Mouse (Mus musculus) cerebellum, postnatal 4 days (tissue): ENCODE data around the gene Ptn.

Source experiments
- DNase-seq, 2 experiments: peaks; one replicate each; pipeline ENCODE4 v3.0.0; 2022; ENCODE audit warnings: low spot score in 2 of 2, mixed read lengths in 1 of 2

Ptn gene

GRCm38 (mm10) chr6:36809747-36810285 lies at the start of gene Ptn:
Gene Ptn (minus strand): TSS chr6:36810220.
- DNase-seq: peak; percentile 29 to 61

DNA sequence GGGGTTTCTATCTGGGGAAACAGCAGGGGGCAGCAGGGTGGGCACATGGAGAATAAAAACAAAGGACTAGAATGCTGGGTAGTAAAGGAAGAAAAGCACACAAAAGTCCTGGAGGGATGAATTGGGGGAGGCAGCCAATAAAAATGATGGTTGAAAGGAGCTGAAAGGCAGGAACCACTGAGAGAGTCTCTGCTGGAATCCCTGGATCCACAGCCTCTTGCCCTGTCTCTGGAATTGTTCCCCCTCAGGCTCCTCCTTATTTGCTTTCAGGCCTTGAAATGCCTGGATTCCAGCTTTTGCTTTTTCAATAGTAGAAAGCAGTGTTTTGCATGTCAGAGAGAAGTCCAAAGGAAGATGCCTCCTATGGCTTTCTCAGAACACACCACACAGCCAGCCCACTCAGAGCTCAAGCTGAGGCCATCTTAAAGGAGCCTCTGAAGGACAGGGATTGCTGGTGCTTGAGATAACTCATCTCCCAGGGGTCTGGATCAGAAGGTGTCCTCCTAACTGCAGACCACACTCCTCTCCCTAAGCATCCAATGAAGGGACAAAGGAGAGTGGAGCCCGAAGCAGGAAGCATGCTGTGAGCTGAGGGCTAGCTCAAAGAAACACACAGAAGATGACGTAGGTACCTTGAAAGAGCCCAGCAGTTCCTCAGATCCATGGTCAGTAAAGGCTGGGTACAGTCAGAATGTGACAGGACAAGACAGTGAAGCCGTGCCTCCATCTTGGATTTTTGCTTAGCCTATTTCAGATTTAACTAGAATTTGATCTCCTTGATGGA lies 48.4 kb upstream of the Ptn start:
- no peak for DNase-seq

DNA sequence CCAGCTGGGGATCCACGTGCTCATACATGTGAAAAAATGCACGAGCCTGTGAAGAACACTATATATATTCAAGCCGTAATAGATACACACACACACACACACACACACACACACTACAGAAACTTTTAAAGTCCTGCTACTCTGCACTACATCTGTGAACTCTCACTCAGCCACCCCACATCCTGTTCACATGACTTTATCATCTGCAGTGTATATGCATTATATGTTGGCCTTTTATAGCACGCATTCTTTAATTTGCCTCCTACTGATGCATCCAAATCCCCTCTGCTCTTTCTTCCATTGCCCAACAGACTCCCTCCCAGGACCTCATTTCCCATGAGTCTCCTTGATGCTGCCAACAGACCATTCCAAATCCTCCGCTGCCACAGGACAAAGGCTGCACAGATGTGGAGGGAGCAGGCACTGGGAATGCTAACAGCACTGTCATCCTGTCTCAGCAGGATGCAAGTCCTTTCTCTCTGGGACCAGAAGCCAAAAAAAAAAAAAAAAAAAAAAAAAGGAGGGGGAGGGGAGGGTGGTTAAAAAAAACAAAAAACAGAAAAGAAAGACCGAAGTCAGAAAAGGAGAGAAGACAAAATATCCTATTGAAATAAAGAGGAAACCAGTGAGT lies 47.7 kb upstream of the Ptn start:
- DNase-seq: no peak

DNA sequence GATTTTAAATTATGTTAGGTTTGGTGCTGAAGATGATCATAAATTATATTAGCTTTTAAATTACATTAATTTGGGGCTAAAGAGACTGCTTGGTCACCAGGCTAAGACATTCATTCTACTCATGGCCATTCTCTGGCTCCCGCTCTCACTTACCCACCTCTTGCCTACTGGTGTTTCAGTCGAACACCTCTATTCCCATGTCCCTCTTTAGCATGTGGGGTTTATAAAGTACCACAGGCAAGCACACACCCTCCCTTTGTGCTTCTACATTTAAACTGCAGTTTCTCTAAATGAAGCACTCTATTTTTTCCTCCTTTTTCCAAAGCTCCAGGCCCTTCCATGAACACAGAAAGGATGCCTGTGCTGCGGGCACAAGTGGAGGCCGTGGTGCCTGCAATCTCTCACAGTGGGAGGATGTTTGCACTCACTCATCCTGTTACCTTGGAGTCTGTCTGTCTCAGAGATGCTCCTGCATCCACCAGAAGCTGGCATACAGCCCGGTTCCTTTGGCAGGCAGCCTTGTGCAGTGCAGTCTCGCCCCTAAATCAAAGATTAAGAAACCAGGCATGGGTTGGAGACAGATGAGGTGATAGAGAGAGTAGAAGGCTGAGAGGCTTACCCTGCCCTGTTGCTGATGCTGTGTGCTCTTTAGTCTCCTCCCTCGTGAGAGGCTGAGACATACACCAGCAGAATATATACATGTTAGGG lies 40.6 kb upstream of the Ptn start:
- peak; percentile 75 to 88 for DNase-seq

DNA sequence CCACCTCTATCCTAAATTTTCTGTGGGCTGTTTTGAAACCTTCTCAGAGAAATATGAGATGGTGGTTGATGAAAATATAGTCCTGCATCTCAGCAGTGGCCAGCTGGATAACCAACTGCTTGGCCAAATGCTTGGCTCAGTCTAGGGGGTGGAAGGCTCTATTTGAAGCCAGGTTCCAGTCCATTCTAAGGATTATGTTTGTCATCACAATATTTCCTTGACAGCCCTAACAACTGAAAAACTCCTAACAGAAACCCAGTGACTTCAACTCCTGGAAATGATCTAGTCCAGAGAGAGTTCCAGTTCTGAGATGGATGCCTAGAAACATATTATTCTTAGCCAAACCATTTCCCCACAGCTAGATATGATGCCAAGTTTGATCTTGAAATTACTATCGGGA lies 35.3 kb upstream of the Ptn start:
- no peak for DNase-seq

DNA sequence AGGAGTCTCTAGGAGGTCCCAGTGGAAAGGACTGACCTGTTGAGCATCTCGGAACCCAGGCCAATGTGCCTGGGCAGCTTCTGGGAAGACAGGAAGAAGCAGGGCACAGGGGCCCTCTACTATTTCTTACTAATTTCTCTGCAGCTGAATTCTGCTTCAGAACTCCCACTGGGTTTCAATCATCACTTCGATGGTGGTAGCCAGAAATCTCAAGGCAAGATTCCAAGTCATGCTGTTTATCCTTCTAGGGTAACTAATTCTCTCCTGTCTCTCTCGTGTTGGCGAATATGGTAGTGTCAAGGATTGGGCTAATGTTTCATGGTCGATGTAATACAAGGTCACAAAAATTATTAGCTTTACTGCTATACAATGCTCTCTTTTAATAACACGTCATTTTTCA lies 34.2 kb upstream of the Ptn start:
- DNase-seq: peak in 1 of 2 experiments; percentile 65

DNA sequence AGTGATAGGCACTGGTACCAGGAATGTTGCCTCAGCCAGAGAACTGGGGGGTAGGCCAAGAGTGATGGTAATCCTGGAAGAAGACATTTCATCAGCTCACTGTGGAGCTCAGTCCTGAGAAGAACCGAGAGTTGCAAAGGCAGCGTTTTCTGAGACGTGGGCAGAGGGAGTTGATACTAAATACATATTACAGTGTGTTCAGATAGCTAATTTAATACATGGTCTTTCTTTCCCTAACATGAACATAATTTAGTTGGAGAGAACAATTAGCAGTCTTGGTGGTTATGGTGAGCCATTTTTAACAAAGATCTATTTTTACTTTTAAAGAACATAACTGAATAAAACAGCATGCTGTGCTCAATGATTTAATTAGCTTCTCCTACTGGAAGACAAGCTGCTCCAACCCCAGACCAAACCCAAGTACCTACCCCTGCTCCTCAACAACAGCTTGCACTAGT lies 33.0 kb upstream of the Ptn start:
- no peak for DNase-seq

GRCm38 (mm10) chr6:36842101-36842922 lies 32.3 kb upstream of the Ptn start:
- no peak for DNase-seq

- DNase-seq: no peak
Observed at GRCm38 (mm10) chr6:36841701-36842100, 31.7 kb upstream of the Ptn start.

DNA sequence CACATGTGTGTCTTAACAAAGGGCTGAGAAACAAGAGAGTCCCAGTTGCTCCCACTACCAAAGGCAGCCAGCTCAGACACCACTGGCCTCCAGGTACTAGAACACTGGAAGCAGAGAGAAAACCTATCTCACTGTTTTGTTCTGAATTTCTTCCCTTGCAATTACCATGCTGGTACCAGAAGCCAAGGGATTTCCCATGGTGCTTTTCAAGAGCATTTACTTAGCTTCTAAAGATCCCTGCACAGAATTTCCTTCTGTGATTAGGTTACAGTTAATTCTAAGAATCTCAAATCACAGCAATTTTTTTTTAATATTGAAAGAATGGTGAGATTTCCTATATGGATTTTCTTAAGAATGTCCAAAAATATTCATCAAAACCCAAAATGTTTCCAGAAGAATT lies 31.2 kb upstream of the Ptn start:
- no peak for DNase-seq

DNA sequence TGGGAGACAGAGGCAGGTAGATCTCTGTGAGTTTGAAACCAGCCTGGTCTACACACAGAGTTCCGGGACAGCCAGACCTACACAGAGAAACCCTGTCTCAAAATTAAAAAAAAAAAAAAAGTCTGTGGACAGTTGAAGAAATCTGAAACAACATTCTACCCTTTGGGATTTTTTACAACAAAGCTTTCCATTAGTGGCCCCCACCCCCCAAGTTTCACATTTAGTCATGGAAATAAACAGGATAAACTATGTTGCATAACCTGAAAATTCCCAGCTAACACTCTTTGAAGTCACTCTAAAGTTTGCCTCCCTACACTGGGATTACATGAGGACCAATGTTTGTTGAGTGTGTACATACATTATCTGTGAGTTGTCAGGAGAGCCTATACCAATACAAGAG lies 28.7 kb upstream of the Ptn start:
- no peak for DNase-seq

DNA sequence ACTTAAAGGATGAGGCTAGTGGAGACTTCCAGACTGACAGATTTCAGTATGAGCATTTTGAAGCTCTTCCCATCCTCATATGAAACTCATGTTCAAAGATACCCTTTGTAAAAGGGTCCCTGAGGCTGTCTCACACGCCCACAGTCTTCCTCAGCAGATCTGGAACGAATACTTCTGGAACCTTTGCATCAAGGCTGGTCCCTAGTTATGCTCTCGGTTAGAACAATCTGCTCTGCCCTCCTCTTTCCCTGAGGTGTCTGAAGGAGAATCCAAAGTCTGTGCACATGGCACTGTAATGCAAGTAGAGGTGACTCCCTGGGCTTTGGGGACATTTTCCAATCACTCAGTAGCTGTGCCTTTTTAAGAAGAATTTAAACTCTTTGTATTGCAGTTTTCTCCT lies 25.3 kb upstream of the Ptn start:
- DNase-seq: no peak

- no peak for DNase-seq
Observed at GRCm38 (mm10) chr6:36834695-36835265, 24.8 kb upstream of the Ptn start.

DNA sequence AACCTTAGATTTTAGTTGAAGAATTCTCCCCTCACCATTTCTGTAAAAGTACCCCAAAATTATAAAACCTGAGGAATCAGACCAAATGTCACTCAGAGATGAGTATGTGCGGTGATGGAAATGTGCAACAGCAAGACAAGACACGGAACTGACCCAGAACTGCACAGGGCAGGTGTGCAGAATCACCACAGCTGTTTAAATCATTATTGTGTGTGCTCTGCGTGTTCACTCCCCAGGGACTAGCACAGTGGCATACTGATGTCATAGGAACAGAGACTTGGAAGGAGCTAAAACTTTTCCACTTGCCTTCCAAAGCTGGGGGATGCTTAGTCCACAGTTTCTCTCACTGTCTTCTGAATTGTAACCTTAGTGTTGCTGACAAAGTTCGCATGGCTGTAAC lies 22.7 kb upstream of the Ptn start:
- DNase-seq: no peak

DNA sequence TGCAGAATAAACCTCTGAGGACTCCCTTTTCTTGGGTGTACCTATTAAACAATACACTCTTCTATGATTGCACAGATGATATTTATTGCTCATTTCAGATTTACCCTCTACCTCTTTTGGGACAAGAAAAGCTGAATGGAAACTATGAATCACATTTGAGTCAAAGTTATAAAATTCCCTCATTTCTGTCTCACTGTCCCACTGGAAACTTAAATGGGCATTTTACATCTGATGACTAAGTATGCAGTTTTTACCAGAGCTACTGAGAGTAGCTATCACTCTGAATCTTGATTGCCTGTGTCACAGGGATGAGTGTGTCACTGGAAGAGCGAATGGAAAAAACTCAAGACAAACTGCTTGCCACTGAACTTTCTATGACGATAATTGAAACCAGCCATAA lies 22.2 kb upstream of the Ptn start:
- no peak for DNase-seq

- no peak for DNase-seq
Observed at GRCm38 (mm10) chr6:36830371-36830925, 20.4 kb upstream of the Ptn start.

DNA sequence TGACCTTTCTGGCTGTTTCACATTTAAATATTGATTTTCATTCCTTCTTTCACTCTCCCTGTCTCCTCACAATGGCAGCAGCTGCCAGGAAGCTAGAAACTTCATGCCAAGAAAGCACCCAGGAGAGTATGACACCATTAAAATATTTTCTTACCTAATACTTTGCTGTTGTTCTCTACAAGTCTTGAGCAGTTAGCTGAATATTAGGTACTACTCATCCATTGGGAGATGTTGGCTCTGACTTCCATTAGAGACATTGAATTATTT lies 9.7 kb upstream of the Ptn start:
- DNase-seq: no peak

- peak; percentile 70 to 96 for DNase-seq
Observed at GRCm38 (mm10) chr6:36819019-36819783, 9.2 kb upstream of the Ptn start.

DNA sequence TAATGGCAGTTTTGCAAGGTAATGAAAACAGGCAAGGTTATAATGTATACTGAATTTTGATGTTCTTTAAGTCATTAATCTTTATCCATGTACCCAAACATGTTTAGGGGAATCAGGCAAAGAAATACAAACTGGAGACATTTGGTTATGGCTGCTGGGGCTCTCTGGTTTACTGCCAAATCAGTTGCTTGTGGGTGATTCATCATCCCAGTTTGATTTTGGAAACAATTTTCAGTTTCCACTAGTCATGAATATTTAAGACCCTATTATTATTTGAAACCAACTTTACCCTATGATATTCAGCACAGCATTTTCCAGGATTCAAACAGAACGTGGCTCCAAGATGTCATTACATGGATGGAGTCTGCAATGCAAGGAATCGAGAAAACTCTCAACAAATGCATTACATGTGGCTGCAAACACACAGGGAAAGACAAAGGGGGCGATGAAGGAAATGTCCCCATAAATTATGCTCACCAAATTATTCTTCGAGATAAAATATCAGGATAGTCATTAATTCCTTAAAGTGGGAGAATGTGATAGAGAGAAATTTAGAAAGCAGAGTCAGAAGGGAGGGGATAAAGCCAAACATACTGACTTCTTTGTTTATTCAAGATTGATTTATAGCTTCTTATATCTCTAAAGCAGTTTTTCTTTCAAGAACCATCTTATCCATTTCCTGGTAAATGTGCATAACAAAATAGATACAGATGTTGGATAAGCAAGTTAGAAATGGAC lies 8.4 kb upstream of the Ptn start:
- DNase-seq: no peak

DNA sequence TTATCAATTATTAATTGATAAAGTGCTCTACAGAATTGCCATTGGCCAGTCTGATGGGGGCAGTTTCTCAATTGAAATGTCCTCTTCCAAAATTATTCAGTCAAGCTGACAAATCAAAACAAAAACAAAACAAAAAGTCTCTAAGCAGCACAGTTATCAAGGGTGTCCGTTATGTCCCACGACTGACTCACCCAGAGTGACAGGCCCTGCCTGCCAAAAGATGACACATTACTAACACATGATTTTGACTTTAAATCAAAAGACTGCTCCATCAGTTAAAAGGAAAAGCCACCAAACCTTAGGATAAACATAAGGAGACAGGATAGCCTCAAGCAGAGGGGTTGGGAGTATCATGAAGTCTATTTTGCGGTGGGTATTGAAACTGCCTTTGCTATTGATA lies 6.6 kb upstream of the Ptn start:
- no peak for DNase-seq
